Mouse (Mus musculus): Measurements from ENCODE around the gene Olfr119. TPM values are rescaled to one million over a fixed set of nuclear protein-coding genes. Genes with fewer than 3 reads are reported as not detected.
"Not testable (repeated sequence)": the region's sequence is repeated elsewhere in the genome, so short reads cannot be mapped to it uniquely, and the experiment has no call there.

The Olfr119 gene
- polyA plus RNA-seq (2015; fragmentation: Nextera tagmentation; extraction: Ambion mirVana) = not detected in 2 replicates

DNA sequence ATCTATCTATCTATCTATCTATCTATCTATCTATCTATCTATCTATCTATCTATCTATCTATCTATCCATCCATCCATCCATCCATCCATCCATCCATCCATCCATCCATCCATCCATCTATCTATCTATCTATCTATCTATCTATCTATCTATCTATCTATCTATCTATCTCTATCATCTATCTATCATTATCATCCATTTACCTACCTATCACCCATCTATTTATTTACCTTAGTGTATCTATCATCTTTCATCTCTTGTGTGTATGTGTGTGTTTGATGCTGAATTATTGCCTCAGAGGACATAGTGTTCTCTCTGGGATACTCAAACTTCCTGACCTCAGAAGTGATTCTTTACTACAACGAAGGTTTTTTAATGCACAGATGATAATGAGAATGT lies at the start of gene Olfr119:
Olfr119 (plus strand) TSS at position 301 of the 400 bp plus-strand sequence.
- not testable (repeated sequence) for H3K36me3 ChIP-seq; H3K4me3 ChIP-seq; H3K4me1 ChIP-seq; H3K9me3 ChIP-seq; H3K4me2 ChIP-seq; H3K27ac ChIP-seq; ATAC-seq (ENCODE audit: borderline replicate concordance, extremely low read depth, low FRiP score, low TSS enrichment); H3K9ac ChIP-seq; H3K27me3 ChIP-seq
- 67% methylated on average over 1 of the region's 1 CpGs for WGBS

DNA sequence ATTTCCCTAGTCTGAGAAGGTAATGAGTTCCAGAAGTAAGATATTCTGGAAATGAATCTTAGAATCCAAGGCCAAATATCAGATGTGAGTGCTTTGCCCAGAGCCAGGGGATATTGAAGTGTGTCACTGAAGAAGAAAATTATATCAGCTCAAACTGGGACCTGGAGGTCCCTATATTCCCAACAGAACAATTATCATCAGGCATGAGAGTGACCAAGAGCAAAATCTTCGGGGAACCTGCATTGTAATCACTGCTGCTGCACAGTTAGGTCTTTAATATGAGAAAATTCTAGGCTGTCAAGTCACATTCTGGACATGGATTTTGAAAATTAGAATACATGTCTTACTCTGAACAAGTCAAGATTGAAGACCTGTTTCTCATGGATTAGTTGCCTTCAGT lies 32.7 kb upstream of the Olfr119 start, which contains the start of gene Olfr117:
Olfr117 (minus strand) TSS at position 101 of the 400 bp plus-strand sequence.
- Histone ChIP-seq H3K4me2 (no peak within 1 kb of the TSS), H3K36me3 (no peaks in the 10 kb centered on the region), H3K9ac (no peak within 1 kb of the TSS), H3K4me1 (no peaks in the 10 kb centered on the region), H3K9me3 (no peaks in the 10 kb centered on the region), H3K4me3 (no peak within 1 kb of the TSS), H3K27ac (no peak within 1 kb of the TSS), H3K27me3 (no peaks in the 10 kb centered on the region)
- 49% methylated on average over 1 of the region's 1 CpGs for WGBS
- no peak for ATAC-seq (ENCODE audit: borderline replicate concordance, extremely low read depth, low FRiP score, low TSS enrichment)

DNA sequence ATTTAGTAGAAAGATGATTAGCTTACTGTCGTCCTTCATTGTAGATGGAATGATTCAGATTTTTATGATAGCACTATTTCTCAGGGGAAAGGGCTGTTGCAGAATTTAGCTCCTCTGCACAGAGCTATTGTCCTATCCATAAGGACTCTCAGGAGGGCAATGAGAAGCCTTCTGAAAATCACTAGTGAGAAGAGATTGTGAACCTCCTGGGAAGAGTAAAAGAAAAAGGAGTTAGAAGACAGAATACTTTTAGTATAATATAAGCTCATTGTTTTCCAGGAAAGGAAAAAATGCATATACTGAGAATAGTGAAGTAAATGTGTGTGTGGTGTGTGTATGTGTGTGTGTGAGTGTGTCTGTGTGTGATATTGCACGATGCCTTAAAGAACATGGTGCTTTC lies 29.7 kb upstream of the Olfr119 start, which contains the start of gene Olfr118:
Olfr118 (plus strand) TSS at position 301 of the 400 bp plus-strand sequence.
- H3K4me3 ChIP-seq = no peak within 1 kb of the TSS
- no peak within 1 kb of the TSS for H3K27ac ChIP-seq
- H3K9me3 ChIP-seq = no peaks in the 10 kb centered on the region
- ATAC-seq (ENCODE audit: borderline replicate concordance, extremely low read depth, low FRiP score, low TSS enrichment) = no peak
- no peaks in the 10 kb centered on the region for H3K4me1 ChIP-seq
- H3K9ac ChIP-seq = no peak within 1 kb of the TSS
- no peaks in the 10 kb centered on the region for H3K27me3 ChIP-seq
- no peaks in the 10 kb centered on the region for H3K36me3 ChIP-seq
- 51% methylated on average over 2 of the region's 2 CpGs for WGBS
- H3K4me2 ChIP-seq = no peak within 1 kb of the TSS

DNA sequence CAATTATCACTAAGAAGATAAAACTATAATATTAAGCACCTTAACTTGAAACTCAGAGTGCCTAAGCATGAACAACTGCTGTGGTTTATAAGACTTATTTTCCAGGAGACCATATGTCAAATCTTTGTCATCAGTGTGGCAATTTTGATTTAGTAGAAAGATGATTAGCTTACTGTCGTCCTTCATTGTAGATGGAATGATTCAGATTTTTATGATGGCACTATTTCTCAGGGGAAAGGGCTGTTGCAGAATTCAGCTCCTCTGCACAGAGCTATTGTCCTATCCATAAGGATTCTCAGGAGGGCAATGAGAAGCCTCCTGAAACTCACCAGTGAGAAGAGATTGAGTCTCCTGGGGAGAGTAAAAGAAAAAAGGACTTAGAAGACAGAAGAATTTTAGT lies 25.1 kb downstream of the Olfr119 start, which contains the start of gene Olfr120:
Olfr120 (plus strand) TSS at position 301 of the 400 bp plus-strand sequence.
- no peak within 1 kb of the TSS for H3K4me3 ChIP-seq
- H3K9me3 ChIP-seq = no peaks in the 10 kb centered on the region
- H3K27ac ChIP-seq = no peak within 1 kb of the TSS
- no peak within 1 kb of the TSS for H3K9ac ChIP-seq
- ATAC-seq (ENCODE audit: borderline replicate concordance, extremely low read depth, low FRiP score, low TSS enrichment) = no peak
- H3K27me3 ChIP-seq = no peaks in the 10 kb centered on the region
- H3K36me3 ChIP-seq = no peaks in the 10 kb centered on the region
- 45% methylated on average over 1 of the region's 1 CpGs for WGBS
- H3K4me1 ChIP-seq = no peaks in the 10 kb centered on the region
- no peak within 1 kb of the TSS for H3K4me2 ChIP-seq

DNA sequence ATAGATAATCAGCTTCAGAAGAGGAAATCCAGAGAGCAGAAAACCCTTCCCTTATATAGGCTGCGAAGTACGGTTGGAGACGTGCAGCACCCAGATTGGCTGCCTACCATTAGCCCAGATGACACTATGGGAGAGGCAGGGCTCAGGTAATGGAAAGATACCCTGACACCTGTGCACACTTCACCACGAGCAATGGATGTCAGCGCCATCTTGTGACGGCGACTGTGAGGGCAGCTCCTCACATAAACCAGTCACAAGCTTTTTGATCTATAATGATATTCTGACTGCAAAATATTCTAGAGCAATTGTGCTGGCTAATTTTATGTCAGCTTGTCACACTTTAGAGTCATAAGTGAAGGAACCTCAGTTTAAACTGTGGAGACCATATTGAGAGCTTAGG lies 41.7 kb downstream of the Olfr119 start:
- Histone ChIP-seq H3K27ac (no peak overlapping the region), H3K4me3 (no peak overlapping the region), H3K36me3 (no peaks in the 10 kb centered on the region), H3K9me3 (no peaks in the 10 kb centered on the region), H3K27me3 (no peaks in the 10 kb centered on the region), H3K9ac (no peak overlapping the region), H3K4me2 (no peak overlapping the region), H3K4me1 (no peaks in the 10 kb centered on the region)
- no peak for ATAC-seq (ENCODE audit: borderline replicate concordance, extremely low read depth, low FRiP score, low TSS enrichment)
- 50% methylated on average over 7 of the region's 7 CpGs for WGBS

Other genes with a start within 250 kb of the Olfr119 start
- gene Olfr109, start 237.6 kb upstream of the Olfr119 start, polyA plus RNA-seq (2015; fragmentation: Nextera tagmentation; extraction: Ambion mirVana) = not detected in 2 replicates
- gene H2-M2, start 213.0 kb upstream of the Olfr119 start, polyA plus RNA-seq (2015; fragmentation: Nextera tagmentation; extraction: Ambion mirVana) = 0.11 TPM in 1 of 2 replicates, not detected in the other
- not detected in 2 replicates for gene Olfr110, start 204.1 kb upstream of the Olfr119 start, polyA plus RNA-seq (2015; fragmentation: Nextera tagmentation; extraction: Ambion mirVana)
- gene Olfr111, start 188.5 kb upstream of the Olfr119 start, polyA plus RNA-seq (2015; fragmentation: Nextera tagmentation; extraction: Ambion mirVana) = not detected in 2 replicates
- not detected in 2 replicates for gene Olfr112, start 127.1 kb upstream of the Olfr119 start, polyA plus RNA-seq (2015; fragmentation: Nextera tagmentation; extraction: Ambion mirVana)
- not detected in 2 replicates for gene Olfr113, start 118.9 kb upstream of the Olfr119 start, polyA plus RNA-seq (2015; fragmentation: Nextera tagmentation; extraction: Ambion mirVana)
- gene Olfr114, start 103.8 kb upstream of the Olfr119 start, polyA plus RNA-seq (2015; fragmentation: Nextera tagmentation; extraction: Ambion mirVana) = not detected in 2 replicates
- not detected in 2 replicates for gene Olfr115, start 69.5 kb upstream of the Olfr119 start, polyA plus RNA-seq (2015; fragmentation: Nextera tagmentation; extraction: Ambion mirVana)
- not detected in 2 replicates for gene Olfr116, start 69.4 kb upstream of the Olfr119 start, polyA plus RNA-seq (2015; fragmentation: Nextera tagmentation; extraction: Ambion mirVana)
- gene Olfr117, start 32.8 kb upstream of the Olfr119 start, polyA plus RNA-seq (2015; fragmentation: Nextera tagmentation; extraction: Ambion mirVana) = not detected in 2 replicates
- gene Olfr118, start 29.6 kb upstream of the Olfr119 start, polyA plus RNA-seq (2015; fragmentation: Nextera tagmentation; extraction: Ambion mirVana) = not detected in 2 replicates
- not detected in 2 replicates for gene Olfr120, start 25.2 kb downstream of the Olfr119 start, polyA plus RNA-seq (2015; fragmentation: Nextera tagmentation; extraction: Ambion mirVana)
- gene Olfr121, start 52.3 kb downstream of the Olfr119 start, polyA plus RNA-seq (2015; fragmentation: Nextera tagmentation; extraction: Ambion mirVana) = not detected in 2 replicates
- not detected in 2 replicates for gene Olfr122, start 72.0 kb downstream of the Olfr119 start, polyA plus RNA-seq (2015; fragmentation: Nextera tagmentation; extraction: Ambion mirVana)
- not detected in 2 replicates for gene Olfr123, start 97.0 kb downstream of the Olfr119 start, polyA plus RNA-seq (2015; fragmentation: Nextera tagmentation; extraction: Ambion mirVana)
- gene Olfr124, start 103.3 kb downstream of the Olfr119 start, polyA plus RNA-seq (2015; fragmentation: Nextera tagmentation; extraction: Ambion mirVana) = not detected in 2 replicates
- not detected in 2 replicates for gene Olfr125, start 136.4 kb downstream of the Olfr119 start, polyA plus RNA-seq (2015; fragmentation: Nextera tagmentation; extraction: Ambion mirVana)
- gene Olfr126, start 150.9 kb downstream of the Olfr119 start, polyA plus RNA-seq (2015; fragmentation: Nextera tagmentation; extraction: Ambion mirVana) = not detected in 2 replicates
- gene Olfr127, start 203.9 kb downstream of the Olfr119 start, polyA plus RNA-seq (2015; fragmentation: Nextera tagmentation; extraction: Ambion mirVana) = not detected in 2 replicates
- not detected in 2 replicates for gene Olfr128, start 224.0 kb downstream of the Olfr119 start, polyA plus RNA-seq (2015; fragmentation: Nextera tagmentation; extraction: Ambion mirVana)